Mouse (Mus musculus): Measurements from ENCODE around the gene Ubap2l. TPM values are rescaled to one million over a fixed set of nuclear protein-coding genes. Genes with fewer than 3 reads are reported as not detected.

The Ubap2l gene
- polyA plus RNA-seq (2014; fragmentation: Nextera tagmentation; extraction: Ambion mirVana): 207 and 211 TPM in 2 replicates

GRCm38 (mm10) chr3:90052351-90053241 lies at the start of gene Ubap2l:
Gene Ubap2l, minus strand, starts transcription at chr3:90052628.
- H3K4me2 ChIP-seq (ENCODE audit: low read depth, low read length): peak within 1 kb of the TSS; percentile 76
- DNase-seq (ENCODE audit: low spot score): peak; percentile 99
- peak within 1 kb of the TSS; percentile 79 for H3K4me3 ChIP-seq (ENCODE audit: low read depth, low read length)
- H3K4me1 ChIP-seq (ENCODE audit: control insufficient read depth, insufficient read depth, low read length): peaks cover 11% of the 10 kb centered on the region
- H3K9me3 ChIP-seq (ENCODE audit: control insufficient read depth, low read length): no peaks in the 10 kb centered on the region
- ATAC-seq (ENCODE audit: low read depth): peak; percentile 93
- peak within 1 kb of the TSS; percentile 96 for H3K27ac ChIP-seq (replicated peaks; ENCODE audit: low read depth, low read length)
- peak within 1 kb of the TSS; percentile 98 for H3K9ac ChIP-seq (ENCODE audit: low read depth, low read length)
- no peaks in the 10 kb centered on the region for H3K27me3 ChIP-seq (replicated peaks; ENCODE audit: control insufficient read depth, insufficient read depth, low read length)
- 0% methylated on average over 58 of the region's 81 CpGs for WGBS
- H3K36me3 ChIP-seq (ENCODE audit: control insufficient read depth, insufficient read depth, low read length): peaks cover 31% of the 10 kb centered on the region

- H3K4me1 ChIP-seq (ENCODE audit: control insufficient read depth, insufficient read depth, low read length): no peaks in the 10 kb centered on the region
- ATAC-seq (ENCODE audit: low read depth) (no peak), DNase-seq (ENCODE audit: low spot score) (no peak)
- H3K9me3 ChIP-seq (ENCODE audit: control insufficient read depth, low read length): no peaks in the 10 kb centered on the region
- WGBS: 97% methylated on average over 2 of the region's 2 CpGs
- no peaks in the 10 kb centered on the region for H3K27me3 ChIP-seq (replicated peaks; ENCODE audit: control insufficient read depth, insufficient read depth, low read length)
- peaks cover 39% of the 10 kb centered on the region for H3K36me3 ChIP-seq (ENCODE audit: control insufficient read depth, insufficient read depth, low read length)
- no peak overlapping the region for H3K27ac ChIP-seq (replicated peaks; ENCODE audit: low read depth, low read length)
- H3K4me3 ChIP-seq (ENCODE audit: low read depth, low read length): no peak overlapping the region
- no peak overlapping the region for H3K4me2 ChIP-seq (ENCODE audit: low read depth, low read length)
- H3K9ac ChIP-seq (ENCODE audit: low read depth, low read length): no peak overlapping the region
Measured at GRCm38 (mm10) chr3:90101673-90102072, 49.2 kb upstream of the Ubap2l start.

GRCm38 (mm10) chr3:90101010-90101409 lies 48.6 kb upstream of the Ubap2l start:
- Histone ChIP-seq H3K4me3 (ENCODE audit: low read depth, low read length) (no peak overlapping the region), H3K27me3 (replicated peaks; ENCODE audit: control insufficient read depth, insufficient read depth, low read length) (no peaks in the 10 kb centered on the region), H3K36me3 (ENCODE audit: control insufficient read depth, insufficient read depth, low read length) (peaks cover 41% of the 10 kb centered on the region), H3K4me1 (ENCODE audit: control insufficient read depth, insufficient read depth, low read length) (no peaks in the 10 kb centered on the region), H3K27ac (replicated peaks; ENCODE audit: low read depth, low read length) (no peak overlapping the region), H3K4me2 (ENCODE audit: low read depth, low read length) (no peak overlapping the region), H3K9me3 (ENCODE audit: control insufficient read depth, low read length) (no peaks in the 10 kb centered on the region), H3K9ac (ENCODE audit: low read depth, low read length) (no peak overlapping the region)
- no peak for ATAC-seq (ENCODE audit: low read depth)
- 93% methylated on average over 3 of the region's 3 CpGs for WGBS
- no peak for DNase-seq (ENCODE audit: low spot score)

GRCm38 (mm10) chr3:90097928-90098327 lies 45.5 kb upstream of the Ubap2l start:
- Histone ChIP-seq H3K4me2 (ENCODE audit: low read depth, low read length) (no peak overlapping the region), H3K9ac (ENCODE audit: low read depth, low read length) (no peak overlapping the region), H3K4me1 (ENCODE audit: control insufficient read depth, insufficient read depth, low read length) (no peaks in the 10 kb centered on the region), H3K4me3 (ENCODE audit: low read depth, low read length) (no peak overlapping the region), H3K27ac (replicated peaks; ENCODE audit: low read depth, low read length) (no peak overlapping the region), H3K27me3 (replicated peaks; ENCODE audit: control insufficient read depth, insufficient read depth, low read length) (no peaks in the 10 kb centered on the region), H3K9me3 (ENCODE audit: control insufficient read depth, low read length) (no peaks in the 10 kb centered on the region), H3K36me3 (ENCODE audit: control insufficient read depth, insufficient read depth, low read length) (peaks cover 71% of the 10 kb centered on the region)
- 82% methylated on average over 5 of the region's 5 CpGs for WGBS
- DNase-seq (ENCODE audit: low spot score): no peak
- ATAC-seq (ENCODE audit: low read depth): no peak

- WGBS: 93% methylated on average over 3 of the region's 3 CpGs
- Histone ChIP-seq H3K4me3 (ENCODE audit: low read depth, low read length) (no peak overlapping the region), H3K9me3 (ENCODE audit: control insufficient read depth, low read length) (no peaks in the 10 kb centered on the region), H3K27ac (replicated peaks; ENCODE audit: low read depth, low read length) (no peak overlapping the region), H3K9ac (ENCODE audit: low read depth, low read length) (no peak overlapping the region), H3K36me3 (ENCODE audit: control insufficient read depth, insufficient read depth, low read length) (peaks cover 93% of the 10 kb centered on the region), H3K4me1 (ENCODE audit: control insufficient read depth, insufficient read depth, low read length) (no peaks in the 10 kb centered on the region), H3K4me2 (ENCODE audit: low read depth, low read length) (no peak overlapping the region), H3K27me3 (replicated peaks; ENCODE audit: control insufficient read depth, insufficient read depth, low read length) (no peaks in the 10 kb centered on the region)
- no peak for ATAC-seq (ENCODE audit: low read depth)
- DNase-seq (ENCODE audit: low spot score): no peak
Measured at GRCm38 (mm10) chr3:90094453-90094852, 42.0 kb upstream of the Ubap2l start.

GRCm38 (mm10) chr3:90090892-90091291 lies 38.5 kb upstream of the Ubap2l start:
- H3K4me3 ChIP-seq (ENCODE audit: low read depth, low read length): no peak overlapping the region
- H3K4me2 ChIP-seq (ENCODE audit: low read depth, low read length): no peak overlapping the region
- H3K4me1 ChIP-seq (ENCODE audit: control insufficient read depth, insufficient read depth, low read length): no peaks in the 10 kb centered on the region
- ATAC-seq (ENCODE audit: low read depth) (no peak), DNase-seq (ENCODE audit: low spot score) (no peak)
- H3K27me3 ChIP-seq (replicated peaks; ENCODE audit: control insufficient read depth, insufficient read depth, low read length): no peaks in the 10 kb centered on the region
- H3K9ac ChIP-seq (ENCODE audit: low read depth, low read length): no peak overlapping the region
- H3K9me3 ChIP-seq (ENCODE audit: control insufficient read depth, low read length): no peaks in the 10 kb centered on the region
- 85% methylated on average over 6 of the region's 6 CpGs for WGBS
- peaks cover 100% of the 10 kb centered on the region for H3K36me3 ChIP-seq (ENCODE audit: control insufficient read depth, insufficient read depth, low read length)
- H3K27ac ChIP-seq (replicated peaks; ENCODE audit: low read depth, low read length): no peak overlapping the region

- WGBS: 86% methylated on average over 2 of the region's 2 CpGs
- H3K4me3 ChIP-seq (ENCODE audit: low read depth, low read length): no peak overlapping the region
- no peak for ATAC-seq (ENCODE audit: low read depth)
- H3K4me2 ChIP-seq (ENCODE audit: low read depth, low read length): no peak overlapping the region
- peaks cover 80% of the 10 kb centered on the region for H3K36me3 ChIP-seq (ENCODE audit: control insufficient read depth, insufficient read depth, low read length)
- H3K4me1 ChIP-seq (ENCODE audit: control insufficient read depth, insufficient read depth, low read length): peaks cover 16% of the 10 kb centered on the region; the same call in 1 of the 2 replicates
- no peaks in the 10 kb centered on the region for H3K9me3 ChIP-seq (ENCODE audit: control insufficient read depth, low read length)
- no peak overlapping the region for H3K27ac ChIP-seq (replicated peaks; ENCODE audit: low read depth, low read length)
- no peaks in the 10 kb centered on the region for H3K27me3 ChIP-seq (replicated peaks; ENCODE audit: control insufficient read depth, insufficient read depth, low read length)
- DNase-seq (ENCODE audit: low spot score): no peak
- H3K9ac ChIP-seq (ENCODE audit: low read depth, low read length): no peak overlapping the region
Measured at GRCm38 (mm10) chr3:90088617-90089016, 36.2 kb upstream of the Ubap2l start.

- H3K4me3 ChIP-seq (ENCODE audit: low read depth, low read length): no peak overlapping the region
- H3K9me3 ChIP-seq (ENCODE audit: control insufficient read depth, low read length): no peaks in the 10 kb centered on the region
- DNase-seq (ENCODE audit: low spot score) (no peak), ATAC-seq (ENCODE audit: low read depth) (no peak)
- H3K27ac ChIP-seq (replicated peaks; ENCODE audit: low read depth, low read length): no peak overlapping the region
- H3K9ac ChIP-seq (ENCODE audit: low read depth, low read length): no peak overlapping the region
- WGBS: 89% methylated on average over 5 of the region's 5 CpGs
- no peaks in the 10 kb centered on the region for H3K27me3 ChIP-seq (replicated peaks; ENCODE audit: control insufficient read depth, insufficient read depth, low read length)
- peaks cover 37% of the 10 kb centered on the region for H3K4me1 ChIP-seq (ENCODE audit: control insufficient read depth, insufficient read depth, low read length)
- H3K4me2 ChIP-seq (ENCODE audit: low read depth, low read length): no peak overlapping the region
- peaks cover 54% of the 10 kb centered on the region for H3K36me3 ChIP-seq (ENCODE audit: control insufficient read depth, insufficient read depth, low read length)
Measured at GRCm38 (mm10) chr3:90086068-90086467, 33.6 kb upstream of the Ubap2l start.

- Histone ChIP-seq H3K4me3 (ENCODE audit: low read depth, low read length) (no peak overlapping the region), H3K9me3 (ENCODE audit: control insufficient read depth, low read length) (no peaks in the 10 kb centered on the region), H3K27ac (replicated peaks; ENCODE audit: low read depth, low read length) (no peak overlapping the region; the same call in 1 of the 2 replicates), H3K4me2 (ENCODE audit: low read depth, low read length) (no peak overlapping the region), H3K9ac (ENCODE audit: low read depth, low read length) (no peak overlapping the region), H3K4me1 (ENCODE audit: control insufficient read depth, insufficient read depth, low read length) (peaks cover 40% of the 10 kb centered on the region), H3K36me3 (ENCODE audit: control insufficient read depth, insufficient read depth, low read length) (peaks cover 46% of the 10 kb centered on the region), H3K27me3 (replicated peaks; ENCODE audit: control insufficient read depth, insufficient read depth, low read length) (no peaks in the 10 kb centered on the region)
- DNase-seq (ENCODE audit: low spot score): no peak
- 83% methylated on average over 6 of the region's 6 CpGs for WGBS
- ATAC-seq (ENCODE audit: low read depth): no peak
Measured at GRCm38 (mm10) chr3:90085281-90085680, 32.9 kb upstream of the Ubap2l start.

Data from embryonic facial prominence, embryonic 14.5 days (tissue).